Mouse (Mus musculus) liver, embryonic 16.5 days (tissue): ENCODE measurements at regions not wholly inside any gene's neighbourhood (a gene's known extent, or its start where the extent isn't known, plus 50 kb on each side); places are given as distances from the start of the nearest gene placed in this dataset.

ENCODE experiments used
- ATAC-seq: fragments of 200-750 bp; cut with Nextera tagmentation; 2 replicates; pipeline ENCODE4 v1.8.0; 2017; ENCODE audit warnings: low read depth, mild to moderate bottlenecking, moderate number of reproducible peaks, moderate library complexity
- H3K27ac ChIP-seq: fragments of 300-500 bp; sonication (generic); 2 replicates; pipeline ENCODE4 v1.5.1; 2014; ENCODE audit warnings: mild to moderate bottlenecking, low read length
- H3K27me3 ChIP-seq: fragments of 300-500 bp; sonication (generic); 2 replicates; pipeline ENCODE4 v1.6.1; 2014; ENCODE audit warnings: low read depth, low read length, mixed read lengths; ENCODE audit not compliant: control insufficient read depth, insufficient read depth
- H3K36me3 ChIP-seq: fragments of 300-500 bp; sonication (generic); 2 replicates; pipeline ENCODE4 v1.6.1; 2014; ENCODE audit warnings: mild to moderate bottlenecking; ENCODE audit not compliant: control insufficient read depth, insufficient read depth
- H3K4me1 ChIP-seq: fragments of 300-500 bp; sonication (generic); 2 replicates; pipeline ENCODE4 v1.6.1; 2014; ENCODE audit warnings: low read depth, low read length, mixed read lengths; ENCODE audit not compliant: control insufficient read depth
- H3K4me2 ChIP-seq: fragments of 300-500 bp; sonication (generic); 2 replicates; pipeline ENCODE4 v1.6.1; 2014; ENCODE audit warnings: low read depth, low read length, mixed read lengths
- H3K4me3 ChIP-seq: fragments of 300-500 bp; sonication (generic); 2 replicates; pipeline ENCODE4 v1.5.1; 2014; ENCODE audit warnings: low read depth, mild to moderate bottlenecking, low read length
- H3K9ac ChIP-seq: fragments of 300-500 bp; sonication (generic); 2 replicates; pipeline ENCODE4 v1.6.1; 2014; ENCODE audit warnings: low read depth, low read length
- H3K9me3 ChIP-seq: fragments of 300-500 bp; sonication (generic); replicated peaks from 2 replicates; pipeline ENCODE4 v1.6.1; 2016; ENCODE audit warnings: low read length; ENCODE audit not compliant: control insufficient read depth
- WGBS: fragments of 180-500 bp; shearing (Covaris S2); extraction: QIAGEN DNeasy Blood & Tissue Kit; methylation state at CpG from one replicate; pipeline ENCODE4 v1.1.7; 2014; ENCODE audit not compliant: insufficient replicate concordance; 5-methylcytosine and 5-hydroxymethylcytosine counted together

DNA sequence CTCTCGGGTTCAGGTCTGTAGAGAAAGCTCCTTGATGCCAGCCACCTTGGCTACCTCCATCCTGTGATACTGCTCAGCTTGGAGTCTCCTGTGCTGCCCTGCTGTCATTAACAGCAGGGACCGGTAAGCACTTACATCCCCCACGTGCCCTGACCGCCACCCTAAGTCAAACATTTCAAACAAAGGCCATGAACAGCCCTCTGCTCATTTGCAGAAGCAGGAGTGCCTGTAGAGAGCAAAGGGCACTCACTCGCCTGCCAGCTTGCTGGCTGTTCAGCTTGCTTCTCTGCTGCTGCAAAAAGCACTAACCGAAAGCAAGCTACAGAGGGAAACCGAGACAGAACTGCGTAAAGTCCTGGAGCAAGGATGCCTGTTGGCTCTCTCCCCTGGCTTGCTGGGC is 61.8 kb upstream of the Thy1 start:
- no peak overlapping the region for H3K4me3 ChIP-seq
- no peak overlapping the region for H3K9ac ChIP-seq
- peak; percentile 19; the same call in 1 of the 2 replicates for ATAC-seq
- no peaks in the 10 kb centered on the region for H3K36me3 ChIP-seq
- no peaks in the 10 kb centered on the region for H3K9me3 ChIP-seq
- H3K4me2 ChIP-seq: no peak overlapping the region
- H3K27me3 ChIP-seq: no peaks in the 10 kb centered on the region
- no peak overlapping the region for H3K27ac ChIP-seq
- WGBS: 37% methylated on average over 8 of the region's 8 CpGs
- H3K4me1 ChIP-seq: no peaks in the 10 kb centered on the region

DNA sequence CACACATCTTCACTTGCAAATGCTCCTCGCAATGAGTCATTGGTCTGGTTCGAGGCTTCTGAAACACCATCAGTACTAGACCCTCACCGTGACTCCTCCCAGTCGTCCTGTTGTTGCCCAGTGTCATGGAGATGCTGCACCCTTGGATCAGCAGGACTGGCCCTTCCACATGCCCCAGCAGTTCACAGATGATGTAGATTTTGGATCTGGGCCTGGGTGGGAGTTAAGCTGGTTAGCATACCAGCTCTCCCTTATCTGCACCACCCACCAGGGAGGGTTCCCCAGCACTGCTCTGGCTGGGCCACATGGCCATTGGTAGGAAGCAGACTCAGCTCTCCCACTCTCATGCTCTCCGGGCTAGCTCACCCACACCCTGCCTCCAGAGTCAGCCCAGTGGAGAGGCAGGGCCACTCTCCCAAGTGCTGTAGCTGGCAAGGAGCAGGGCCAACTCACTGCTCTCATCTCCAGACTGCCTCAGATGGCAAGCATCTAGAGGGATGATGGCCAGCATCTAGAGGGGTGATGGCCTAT is 60.8 kb upstream of the Thy1 start:
- no peak overlapping the region for H3K27ac ChIP-seq
- H3K4me1 ChIP-seq: no peaks in the 10 kb centered on the region
- H3K9me3 ChIP-seq: no peaks in the 10 kb centered on the region
- no peak overlapping the region for H3K9ac ChIP-seq
- no peak for ATAC-seq
- no peak overlapping the region for H3K4me3 ChIP-seq
- 49% methylated on average over 5 of the region's 5 CpGs for WGBS
- H3K36me3 ChIP-seq: no peaks in the 10 kb centered on the region
- no peak overlapping the region for H3K4me2 ChIP-seq
- H3K27me3 ChIP-seq: no peaks in the 10 kb centered on the region

DNA sequence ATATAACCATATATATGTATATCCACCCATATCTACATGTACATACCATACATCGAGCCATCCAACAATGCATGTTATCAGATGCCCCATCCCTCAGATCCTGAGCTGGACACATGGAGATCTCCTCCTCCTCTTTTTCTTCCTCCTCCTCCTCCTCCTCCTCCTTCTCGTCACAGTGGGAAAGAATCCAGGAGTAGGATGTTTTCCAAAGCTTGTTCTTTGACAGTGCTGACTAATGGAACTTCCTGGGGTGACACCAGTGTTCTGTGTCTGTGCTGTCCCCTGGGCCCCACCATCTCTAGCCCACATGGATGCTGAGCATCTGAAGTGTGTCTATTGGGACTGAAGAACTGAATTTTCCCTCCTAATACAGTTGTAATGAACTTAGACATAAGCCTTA is 60.0 kb upstream of the Thy1 start:
- H3K4me1 ChIP-seq: no peaks in the 10 kb centered on the region
- no peak overlapping the region for H3K4me3 ChIP-seq
- no peak overlapping the region for H3K4me2 ChIP-seq
- no peak for ATAC-seq
- no peaks in the 10 kb centered on the region for H3K27me3 ChIP-seq
- 59% methylated on average over 2 of the region's 2 CpGs for WGBS
- H3K9ac ChIP-seq: no peak overlapping the region
- no peaks in the 10 kb centered on the region for H3K36me3 ChIP-seq
- no peak overlapping the region for H3K27ac ChIP-seq
- no peaks in the 10 kb centered on the region for H3K9me3 ChIP-seq

DNA sequence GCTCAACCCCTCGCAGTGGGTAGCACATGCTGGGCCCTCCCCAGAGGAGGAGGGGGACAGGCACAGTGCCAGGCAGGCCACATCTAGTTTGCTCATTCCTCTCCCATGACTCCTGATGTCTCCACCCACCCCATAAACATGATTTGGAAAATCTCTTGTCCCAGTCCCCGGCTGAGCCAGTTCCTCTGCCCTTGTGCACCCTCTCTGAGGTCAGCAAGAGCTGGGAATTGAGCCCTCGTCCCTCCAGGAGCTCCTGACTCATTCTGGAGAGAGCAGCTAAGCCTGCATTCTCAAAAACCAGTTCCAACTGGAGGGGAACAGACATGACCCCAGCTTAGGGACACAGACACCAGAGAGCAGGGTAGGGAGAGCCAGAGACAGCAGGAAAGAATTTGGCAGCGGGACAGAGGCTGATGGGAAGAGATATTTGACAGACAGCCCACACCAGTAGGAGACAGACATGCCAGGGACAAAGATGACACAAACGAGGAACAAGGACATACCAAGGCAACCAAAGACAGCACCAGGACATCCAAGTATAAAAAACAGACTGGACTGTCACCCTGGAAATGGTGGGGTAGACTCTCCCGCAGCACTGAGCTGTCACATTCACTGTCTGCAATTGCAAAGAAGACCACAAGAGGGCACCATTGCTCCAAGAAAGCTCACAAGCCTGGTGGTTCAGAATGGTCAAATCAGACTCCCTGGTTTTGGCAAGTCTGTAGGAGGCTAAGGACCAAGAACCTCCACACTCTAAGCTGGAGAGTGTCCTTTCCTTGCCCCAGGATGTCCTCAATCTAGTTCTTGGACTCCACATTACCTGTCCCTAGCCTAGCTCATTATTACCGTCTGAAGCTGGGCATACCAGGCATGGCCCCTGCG is 58.8 kb upstream of the Thy1 start:
- Histone ChIP-seq H3K36me3 (no peaks in the 10 kb centered on the region), H3K4me1 (no peaks in the 10 kb centered on the region), H3K27me3 (no peaks in the 10 kb centered on the region), H3K9ac (no peak overlapping the region), H3K4me2 (no peak overlapping the region), H3K4me3 (no peak overlapping the region), H3K9me3 (no peaks in the 10 kb centered on the region), H3K27ac (no peak overlapping the region)
- 43% methylated on average over 8 of the region's 8 CpGs for WGBS
- ATAC-seq: no peak

DNA sequence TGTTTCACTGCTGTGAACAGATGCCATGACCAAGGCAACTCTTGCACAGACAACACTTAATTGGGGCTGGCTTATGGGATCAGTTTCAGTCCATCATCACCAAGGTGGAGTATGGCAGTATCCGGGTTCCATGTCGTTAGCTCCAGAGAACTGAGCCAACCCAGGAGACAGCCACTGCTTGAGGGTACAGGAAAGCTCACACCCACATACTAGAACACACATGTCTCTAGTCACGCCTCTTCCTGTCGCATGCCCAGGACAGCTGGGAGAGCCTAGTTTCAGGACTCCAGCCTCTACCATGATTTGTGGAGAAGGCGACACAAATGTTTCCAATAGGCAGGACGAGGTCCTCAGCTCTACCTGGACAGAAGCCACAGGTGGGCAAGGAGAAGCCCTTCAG is 55.2 kb upstream of the Thy1 start:
- no peak for ATAC-seq
- no peaks in the 10 kb centered on the region for H3K36me3 ChIP-seq
- 65% methylated on average over 6 of the region's 6 CpGs for WGBS

DNA sequence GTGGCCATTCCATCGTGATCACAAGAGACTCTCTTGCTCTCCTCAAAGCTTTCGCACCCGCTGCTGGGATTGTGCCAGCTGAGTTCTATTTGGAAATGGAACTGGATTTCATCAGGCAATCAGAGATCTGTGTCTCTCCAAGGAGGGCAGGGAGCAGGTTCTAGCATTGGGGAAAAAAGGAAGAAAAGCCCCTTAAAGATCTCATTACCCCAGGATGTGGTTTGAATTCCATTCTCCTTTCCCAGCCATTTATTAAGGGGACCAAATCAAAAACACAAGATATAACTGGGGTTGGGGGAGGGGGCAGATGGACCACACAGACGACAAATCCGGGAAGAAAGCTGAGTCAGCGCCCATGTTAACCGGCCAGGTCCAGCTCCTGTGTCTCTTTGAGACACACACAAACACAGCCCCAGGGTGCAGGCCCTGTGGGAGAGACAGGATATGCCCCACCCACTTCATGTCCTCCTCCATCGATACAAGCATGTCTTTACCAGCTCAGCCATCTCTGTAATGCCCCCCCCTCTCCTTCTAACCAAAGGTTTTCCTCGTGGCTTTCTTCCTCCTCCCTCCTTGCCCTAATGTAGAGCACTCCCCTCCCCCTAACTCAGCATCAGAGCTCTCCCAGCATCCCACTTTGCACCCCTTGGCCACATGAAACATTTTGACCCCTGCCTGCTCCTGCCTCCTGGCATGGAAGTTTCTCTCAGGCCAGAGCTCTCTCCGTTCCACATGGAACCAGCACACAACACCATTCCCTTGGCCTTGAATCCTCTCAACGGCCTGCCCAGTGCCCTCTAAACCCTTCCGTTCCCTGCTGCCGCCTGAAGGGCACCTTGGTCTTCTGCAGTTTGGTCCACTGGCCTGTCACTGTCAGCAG is 54.0 kb upstream of the Thy1 start:
- Histone ChIP-seq H3K36me3 (no peaks in the 10 kb centered on the region), H3K27ac (no peak overlapping the region), H3K9ac (no peak overlapping the region), H3K9me3 (no peaks in the 10 kb centered on the region), H3K4me2 (no peak overlapping the region), H3K4me1 (no peaks in the 10 kb centered on the region), H3K27me3 (no peaks in the 10 kb centered on the region), H3K4me3 (no peak overlapping the region)
- no peak for ATAC-seq
- WGBS: 32% methylated on average over 13 of the region's 13 CpGs

More for the DNA sequence above, 55.2 kb upstream of the Thy1 start:
- Histone ChIP-seq H3K27me3 (no peaks in the 10 kb centered on the region), H3K9ac (no peak overlapping the region), H3K4me3 (no peak overlapping the region), H3K4me1 (no peaks in the 10 kb centered on the region), H3K27ac (no peak overlapping the region), H3K4me2 (no peak overlapping the region), H3K9me3 (no peaks in the 10 kb centered on the region)

DNA sequence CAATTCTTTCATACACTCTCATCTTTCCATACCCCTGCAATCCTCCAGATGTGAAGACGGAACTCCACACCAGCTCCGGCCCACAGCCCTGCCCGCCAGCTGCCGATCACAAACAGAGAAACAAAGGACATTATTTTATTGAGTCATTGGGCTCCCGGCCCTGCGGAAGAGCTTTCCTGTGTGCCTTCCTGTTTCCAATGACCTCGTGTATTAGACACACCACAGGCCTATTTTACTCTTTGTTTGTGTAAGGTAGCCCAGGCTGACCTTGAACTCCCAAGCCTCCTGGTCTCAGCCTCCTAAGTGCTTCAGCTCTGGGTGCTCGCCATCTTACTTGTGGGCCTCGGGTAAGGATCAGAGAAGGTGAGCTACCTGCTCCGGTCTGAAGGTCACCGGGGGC is 53.1 kb upstream of the Thy1 start:
- Histone ChIP-seq H3K4me3 (no peak overlapping the region), H3K9me3 (no peaks in the 10 kb centered on the region), H3K27ac (no peak overlapping the region), H3K9ac (no peak overlapping the region), H3K4me1 (no peaks in the 10 kb centered on the region), H3K36me3 (no peaks in the 10 kb centered on the region), H3K27me3 (no peaks in the 10 kb centered on the region), H3K4me2 (no peak overlapping the region)
- ATAC-seq: no peak
- WGBS: 51% methylated on average over 11 of the region's 11 CpGs

DNA sequence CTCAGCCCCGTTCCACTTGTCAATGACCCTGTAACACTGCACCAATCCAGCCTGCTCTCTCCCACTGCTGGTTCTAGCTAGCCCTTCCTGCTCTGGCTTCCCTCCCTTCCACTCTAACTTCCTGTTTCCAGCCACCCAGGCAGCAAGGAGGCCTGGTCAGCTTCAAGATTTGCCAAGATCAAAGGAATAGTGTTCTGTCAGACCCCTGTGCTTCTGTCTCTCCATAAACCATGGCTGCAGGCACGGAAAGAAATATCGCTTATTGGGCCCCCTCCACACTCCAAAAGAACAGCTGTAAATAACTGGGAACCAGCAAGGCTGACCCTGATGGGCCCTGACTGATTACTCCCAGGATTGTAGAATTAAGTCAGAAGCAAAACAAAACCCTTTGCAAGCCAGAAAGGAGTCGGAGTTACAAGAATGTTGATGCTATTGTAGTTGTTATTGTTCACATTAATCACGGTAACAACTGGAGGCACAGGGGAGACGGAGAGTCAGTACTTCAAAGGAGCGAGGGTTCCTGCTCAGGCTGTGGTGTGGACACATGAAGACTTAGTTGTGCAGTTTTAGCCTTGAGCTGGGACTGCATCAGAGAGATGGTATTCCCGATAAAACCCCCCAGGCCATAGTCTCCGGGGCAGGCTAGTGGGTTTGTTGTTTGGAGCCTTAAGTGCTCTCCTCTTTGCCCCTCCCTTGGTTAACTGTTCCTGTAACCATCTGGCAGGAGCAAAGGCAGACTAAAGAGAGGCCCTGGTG is 49.8 kb upstream of the Thy1 start:
- Histone ChIP-seq H3K4me3 (no peak overlapping the region), H3K4me2 (no peak overlapping the region), H3K4me1 (no peaks in the 10 kb centered on the region), H3K27ac (no peak overlapping the region), H3K27me3 (no peaks in the 10 kb centered on the region), H3K36me3 (no peaks in the 10 kb centered on the region), H3K9ac (no peak overlapping the region), H3K9me3 (no peaks in the 10 kb centered on the region)
- ATAC-seq: no peak
- 31% methylated on average over 9 of the region's 9 CpGs for WGBS
